Mouse (Mus musculus): Measurements from ENCODE around the gene Tnfrsf1a. TPM values are rescaled to one million over a fixed set of nuclear protein-coding genes. Genes with fewer than 3 reads are reported as not detected.

Gene Tnfrsf1a
- polyA plus RNA-seq, 1 experiment from 2014 or later, result 109 TPM

- TF ChIP-seq CTCF (IDR thresholded peaks at IDR 0.05; ENCODE audit: low read depth), result no peak
- peak overlapping the region; percentile 57 for H3K27ac ChIP-seq (ENCODE audit: low read depth, low read length)
- no peaks in the 10 kb centered on the region; the same call in 1 of the 2 replicates for H3K4me1 ChIP-seq (replicated peaks; ENCODE audit: control insufficient read depth, insufficient read depth, low read length)
- H3K36me3 ChIP-seq (ENCODE audit: control insufficient read depth, insufficient read depth), result peaks cover 44% of the 10 kb centered on the region
- H3K4me2 ChIP-seq (replicated peaks; ENCODE audit: low read depth), result no peak overlapping the region
- H3K9me3 ChIP-seq (ENCODE audit: control insufficient read depth), result no peaks in the 10 kb centered on the region
- 39% methylated on average over 15 of the region's 15 CpGs for WGBS
- H3K27me3 ChIP-seq (replicated peaks; ENCODE audit: control insufficient read depth, insufficient read depth, low read length), result no peaks in the 10 kb centered on the region
- peak; percentile 6; the same call in 1 of the 2 replicates for ATAC-seq
- no peak overlapping the region for H3K4me3 ChIP-seq (ENCODE audit: low read depth, low read length)
- H3K9ac ChIP-seq (ENCODE audit: low read depth, low read length), result no peak overlapping the region
Measured at GRCm38 (mm10) chr6:125363021-125363420, 13.9 kb downstream of the Tnfrsf1a start.

- no peak overlapping the region for H3K4me2 ChIP-seq (replicated peaks; ENCODE audit: low read depth)
- peak; percentile 51 for TF ChIP-seq CTCF (IDR thresholded peaks at IDR 0.05; ENCODE audit: low read depth)
- H3K4me1 ChIP-seq (replicated peaks; ENCODE audit: control insufficient read depth, insufficient read depth, low read length), result no peaks in the 10 kb centered on the region; the same call in 1 of the 2 replicates
- ATAC-seq, result peak; percentile 70
- no peak overlapping the region for H3K9ac ChIP-seq (ENCODE audit: low read depth, low read length)
- no peaks in the 10 kb centered on the region for H3K9me3 ChIP-seq (ENCODE audit: control insufficient read depth)
- H3K27me3 ChIP-seq (replicated peaks; ENCODE audit: control insufficient read depth, insufficient read depth, low read length), result no peaks in the 10 kb centered on the region
- 25% methylated on average over 23 of the region's 23 CpGs for WGBS
- H3K27ac ChIP-seq (ENCODE audit: low read depth, low read length), result peak overlapping the region; percentile 57
- peaks cover 38% of the 10 kb centered on the region for H3K36me3 ChIP-seq (ENCODE audit: control insufficient read depth, insufficient read depth)
- H3K4me3 ChIP-seq (ENCODE audit: low read depth, low read length), result no peak overlapping the region
Measured at GRCm38 (mm10) chr6:125363451-125364242, 14.5 kb downstream of the Tnfrsf1a start.

DNA sequence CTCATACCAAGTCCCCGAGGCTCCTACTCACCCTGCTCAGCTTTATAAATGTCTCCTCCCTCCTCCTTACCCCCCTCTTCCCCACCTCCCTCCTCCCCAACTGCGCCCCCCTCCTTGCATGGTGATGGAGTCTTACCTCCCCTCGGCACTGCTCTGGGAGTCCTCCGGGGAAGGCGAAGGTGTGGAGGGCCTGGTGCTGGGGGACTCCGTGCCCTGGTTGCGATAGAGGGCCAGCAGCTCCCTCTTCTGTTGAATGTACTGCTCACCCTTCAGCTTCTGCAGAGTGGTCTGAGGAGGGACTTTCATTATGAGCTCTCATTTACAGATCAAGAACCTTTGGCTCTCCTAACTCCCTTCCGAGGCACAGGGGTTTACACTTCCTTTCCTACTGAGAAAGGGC, 15.3 kb downstream of the Tnfrsf1a start:
- WGBS, result 18% methylated on average over 8 of the region's 8 CpGs

GRCm38 (mm10) chr6:125365522-125365921, 16.4 kb downstream of the Tnfrsf1a start:
- H3K9ac ChIP-seq (ENCODE audit: low read depth, low read length), result no peak overlapping the region
- H3K27ac ChIP-seq (ENCODE audit: low read depth, low read length), result no peak overlapping the region
- H3K4me3 ChIP-seq (ENCODE audit: low read depth, low read length), result no peak overlapping the region
- H3K4me2 ChIP-seq (replicated peaks; ENCODE audit: low read depth), result no peak overlapping the region
- peaks cover 22% of the 10 kb centered on the region for H3K36me3 ChIP-seq (ENCODE audit: control insufficient read depth, insufficient read depth)
- ATAC-seq, result no peak
- H3K27me3 ChIP-seq (replicated peaks; ENCODE audit: control insufficient read depth, insufficient read depth, low read length), result no peaks in the 10 kb centered on the region
- no peaks in the 10 kb centered on the region for H3K9me3 ChIP-seq (ENCODE audit: control insufficient read depth)
- 80% methylated on average over 5 of the region's 5 CpGs for WGBS
- no peak for TF ChIP-seq CTCF (IDR thresholded peaks at IDR 0.05; ENCODE audit: low read depth)
- H3K4me1 ChIP-seq (replicated peaks; ENCODE audit: control insufficient read depth, insufficient read depth, low read length), result no peaks in the 10 kb centered on the region; the same call in 1 of the 2 replicates

More for the DNA sequence above, 15.3 kb downstream of the Tnfrsf1a start:
- Histone ChIP-seq H3K36me3 (ENCODE audit: control insufficient read depth, insufficient read depth) (peaks cover 30% of the 10 kb centered on the region), H3K4me1 (replicated peaks; ENCODE audit: control insufficient read depth, insufficient read depth, low read length) (no peaks in the 10 kb centered on the region; the same call in 1 of the 2 replicates), H3K27me3 (replicated peaks; ENCODE audit: control insufficient read depth, insufficient read depth, low read length) (no peaks in the 10 kb centered on the region), H3K9ac (ENCODE audit: low read depth, low read length) (0 out of 2 replicates have a peak overlapping the region, but pooled peaks have one; percentile 3), H3K4me2 (replicated peaks; ENCODE audit: low read depth) (no peak overlapping the region), H3K27ac (ENCODE audit: low read depth, low read length) (0 out of 2 replicates have a peak overlapping the region, but pooled peaks have one; percentile 31), H3K9me3 (ENCODE audit: control insufficient read depth) (no peaks in the 10 kb centered on the region), H3K4me3 (ENCODE audit: low read depth, low read length) (no peak overlapping the region)
- peak; percentile 66 for TF ChIP-seq CTCF (IDR thresholded peaks at IDR 0.05; ENCODE audit: low read depth)
- no peak for ATAC-seq

DNA sequence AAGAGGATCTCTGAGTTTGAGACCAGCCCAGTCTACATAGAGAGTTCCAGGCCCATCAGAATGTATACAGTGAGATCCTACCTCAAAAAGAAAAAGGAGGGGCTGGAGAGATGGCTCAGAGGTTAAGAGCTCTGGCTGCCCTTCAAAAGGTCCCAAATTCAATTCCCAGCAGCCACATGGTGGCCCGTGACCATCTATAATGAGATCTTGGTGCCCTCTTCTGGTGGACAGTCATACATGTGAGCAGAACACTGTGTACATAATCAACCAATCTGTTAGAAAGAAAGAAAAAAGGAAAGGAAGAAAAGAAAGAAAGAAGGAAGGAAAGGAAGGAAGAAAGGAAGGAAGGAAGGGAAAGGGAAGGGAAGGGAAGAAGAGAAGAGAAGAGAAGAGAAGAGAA, 17.0 kb downstream of the Tnfrsf1a start:
- no peak for ATAC-seq
- no peaks in the 10 kb centered on the region for H3K27me3 ChIP-seq (replicated peaks; ENCODE audit: control insufficient read depth, insufficient read depth, low read length)
- H3K9ac ChIP-seq (ENCODE audit: low read depth, low read length), result no peak overlapping the region
- no peak overlapping the region for H3K27ac ChIP-seq (ENCODE audit: low read depth, low read length)
- no peaks in the 10 kb centered on the region; the same call in 1 of the 2 replicates for H3K4me1 ChIP-seq (replicated peaks; ENCODE audit: control insufficient read depth, insufficient read depth, low read length)
- 89% methylated on average over 1 of the region's 1 CpGs for WGBS
- H3K4me2 ChIP-seq (replicated peaks; ENCODE audit: low read depth), result no peak overlapping the region
- TF ChIP-seq CTCF (IDR thresholded peaks at IDR 0.05; ENCODE audit: low read depth), result peak; percentile 57
- peaks cover 19% of the 10 kb centered on the region for H3K36me3 ChIP-seq (ENCODE audit: control insufficient read depth, insufficient read depth)
- H3K9me3 ChIP-seq (ENCODE audit: control insufficient read depth), result no peaks in the 10 kb centered on the region
- no peak overlapping the region for H3K4me3 ChIP-seq (ENCODE audit: low read depth, low read length)

GRCm38 (mm10) chr6:125367758-125368371, 18.7 kb downstream of the Tnfrsf1a start:
- WGBS, result 47% methylated on average over 4 of the region's 4 CpGs
- H3K36me3 ChIP-seq (ENCODE audit: control insufficient read depth, insufficient read depth), result peaks cover 20% of the 10 kb centered on the region
- H3K4me2 ChIP-seq (replicated peaks; ENCODE audit: low read depth), result no peak overlapping the region
- no peak for ATAC-seq
- H3K4me1 ChIP-seq (replicated peaks; ENCODE audit: control insufficient read depth, insufficient read depth, low read length), result no peaks in the 10 kb centered on the region; the same call in 1 of the 2 replicates
- H3K9ac ChIP-seq (ENCODE audit: low read depth, low read length), result no peak overlapping the region
- no peak overlapping the region for H3K27ac ChIP-seq (ENCODE audit: low read depth, low read length)
- no peak for TF ChIP-seq CTCF (IDR thresholded peaks at IDR 0.05; ENCODE audit: low read depth)
- H3K9me3 ChIP-seq (ENCODE audit: control insufficient read depth), result no peaks in the 10 kb centered on the region
- H3K4me3 ChIP-seq (ENCODE audit: low read depth, low read length), result no peak overlapping the region
- H3K27me3 ChIP-seq (replicated peaks; ENCODE audit: control insufficient read depth, insufficient read depth, low read length), result no peaks in the 10 kb centered on the region

All from intestine, postnatal 0 days (tissue).